Mouse (Mus musculus) heart, adult 2 months (tissue): ENCODE data around the gene Fndc5.

Experiments
- CTCF ChIP-seq: fragments of 200-600 bp; IDR thresholded peaks from 2 replicates; pipeline ENCODE4 v1.8.1; 2022; ENCODE audit warnings: antibody characterized with exemption, mild to moderate bottlenecking, moderate library complexity
- EP300 ChIP-seq: fragments of 200-500 bp; IDR thresholded peaks from 2 replicates; pipeline ENCODE4 v1.6.1; 2011; ENCODE audit warnings: low read depth, low read length, control low read depth; ENCODE audit not compliant: insufficient read depth
- POLR2A ChIP-seq: fragments of 200-500 bp; IDR thresholded peaks from 2 replicates; pipeline ENCODE4 v1.6.1; 2011; ENCODE audit warnings: mild to moderate bottlenecking, low read depth, low read length, control low read depth; ENCODE audit not compliant: insufficient read depth

DNA sequence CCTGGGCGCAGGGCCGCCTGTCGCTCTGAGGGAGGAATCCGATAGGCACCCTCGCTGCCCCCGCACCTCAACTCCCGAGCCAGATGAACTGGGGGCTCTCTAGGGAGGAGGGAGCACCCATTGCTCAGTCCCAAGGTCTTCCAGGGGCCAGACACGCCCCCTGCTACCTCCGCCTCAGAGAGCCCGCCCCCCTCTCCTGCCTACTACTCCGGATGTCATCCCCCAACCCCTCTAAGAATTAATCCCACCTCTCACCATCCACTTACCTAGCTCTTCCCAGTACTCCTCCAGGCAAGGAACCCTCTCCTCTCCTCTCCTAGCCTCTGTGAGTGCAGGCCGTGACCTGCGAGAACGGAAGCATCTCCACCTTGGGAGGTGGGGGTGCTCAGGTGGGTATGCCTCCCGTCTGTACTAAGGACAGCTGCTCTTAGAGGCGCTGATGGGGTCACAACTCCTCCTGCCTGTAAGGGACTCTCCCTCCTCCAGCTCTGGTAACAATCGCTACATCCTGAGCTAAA lies 15.2 kb upstream of the Fndc5 start, which contains the start of gene Hpca:
- TF ChIP-seq POLR2A: no peak
- no peak for TF ChIP-seq CTCF
- no peak for TF ChIP-seq EP300
